Mouse (Mus musculus) bone marrow, adult 2 months (tissue): Measurements from ENCODE around the gene Ccdc117. TPM values are rescaled to one million over a fixed set of nuclear protein-coding genes. Genes with fewer than 3 reads are reported as not detected.

Experiments
- H3K27ac ChIP-seq: fragments of 200-500 bp; 2 replicates; pipeline ENCODE4 v1.5.1; 2012; ENCODE audit warnings: low read depth, mild to moderate bottlenecking, control low read depth, inconsistent platforms, low read length; ENCODE audit not compliant: control insufficient read depth, poor library complexity, insufficient read depth
- H3K4me1 ChIP-seq: fragments of 200-500 bp; 2 replicates; pipeline ENCODE4 v1.6.1; 2011; ENCODE audit warnings: low read length; ENCODE audit not compliant: control insufficient read depth, insufficient read depth
- H3K4me3 ChIP-seq: fragments of 200-500 bp; replicated peaks from 2 replicates; pipeline ENCODE3; 2011; ENCODE audit warnings: mild to moderate bottlenecking, low read depth, low read length, control low read depth; ENCODE audit not compliant: control insufficient read depth
- CTCF ChIP-seq: fragments of 200-500 bp; IDR thresholded peaks from 2 replicates; pipeline ENCODE4 v1.5.1; 2011; ENCODE audit warnings: low read length, control low read depth; ENCODE audit not compliant: control insufficient read depth, insufficient read depth
- POLR2A ChIP-seq: fragments of 200-500 bp; IDR thresholded peaks from 2 replicates; pipeline ENCODE4 v1.6.1; 2011; ENCODE audit warnings: low read depth, mild to moderate bottlenecking, control low read depth, low read length, borderline replicate concordance; ENCODE audit not compliant: control insufficient read depth
- WGBS: fragments of 180-500 bp; shearing (Covaris S2); methylation state at CpG from one replicate; pipeline ENCODE4 v1.1.7; 2018; 5-methylcytosine and 5-hydroxymethylcytosine counted together
- polyA plus RNA-seq: library from polyadenylated mRNA; stranded (reverse); fragments of >200 nt; gene quantifications from 2 replicates; pipeline ENCODE4 v1.2.4, GENCODE M21; 2011; ENCODE audit warnings: low replicate concordance; ENCODE audit not compliant: missing spikeins, insufficient read depth, insufficient read length

Gene Ccdc117
- polyA plus RNA-seq, 1 experiment: 9.5 TPM

- Histone ChIP-seq H3K4me1 (no peaks in the 10 kb centered on the region; the same call in 1 of the 2 replicates), H3K27ac (no peak overlapping the region), H3K4me3 (no peak overlapping the region)
- TF ChIP-seq POLR2A: no peak
- TF ChIP-seq CTCF: no peak
- WGBS: 87% methylated on average over 7 of the region's 7 CpGs
These were observed 15.2 kb downstream of the Ccdc117 start for GRCm38 (mm10) chr11:5526573-5527439.

DNA sequence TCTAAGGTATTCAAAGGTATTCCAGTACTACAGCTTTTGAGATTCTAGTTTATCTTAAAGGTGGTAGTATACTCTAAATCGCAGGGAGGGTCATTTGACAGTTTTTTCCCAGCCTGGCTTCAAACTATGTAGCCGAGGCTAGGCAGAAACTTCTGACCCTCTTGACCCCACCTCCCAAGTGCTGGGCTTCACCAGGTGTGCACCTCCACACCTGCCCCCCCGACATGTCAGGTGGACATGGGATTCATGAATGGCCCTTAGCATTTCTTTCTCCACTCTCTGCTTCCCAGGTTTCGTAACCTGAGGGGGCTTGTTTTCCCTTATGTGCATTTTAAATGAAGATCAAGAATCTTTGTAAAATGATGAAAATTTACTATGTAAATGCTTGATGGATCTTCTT is 16.6 kb downstream of the Ccdc117 start:
- WGBS: 79% methylated on average over 4 of the region's 4 CpGs
- H3K4me3 ChIP-seq: no peak overlapping the region
- no peak overlapping the region for H3K27ac ChIP-seq
- TF ChIP-seq CTCF (no peak), POLR2A (no peak)
- H3K4me1 ChIP-seq: no peaks in the 10 kb centered on the region; the same call in 1 of the 2 replicates

DNA sequence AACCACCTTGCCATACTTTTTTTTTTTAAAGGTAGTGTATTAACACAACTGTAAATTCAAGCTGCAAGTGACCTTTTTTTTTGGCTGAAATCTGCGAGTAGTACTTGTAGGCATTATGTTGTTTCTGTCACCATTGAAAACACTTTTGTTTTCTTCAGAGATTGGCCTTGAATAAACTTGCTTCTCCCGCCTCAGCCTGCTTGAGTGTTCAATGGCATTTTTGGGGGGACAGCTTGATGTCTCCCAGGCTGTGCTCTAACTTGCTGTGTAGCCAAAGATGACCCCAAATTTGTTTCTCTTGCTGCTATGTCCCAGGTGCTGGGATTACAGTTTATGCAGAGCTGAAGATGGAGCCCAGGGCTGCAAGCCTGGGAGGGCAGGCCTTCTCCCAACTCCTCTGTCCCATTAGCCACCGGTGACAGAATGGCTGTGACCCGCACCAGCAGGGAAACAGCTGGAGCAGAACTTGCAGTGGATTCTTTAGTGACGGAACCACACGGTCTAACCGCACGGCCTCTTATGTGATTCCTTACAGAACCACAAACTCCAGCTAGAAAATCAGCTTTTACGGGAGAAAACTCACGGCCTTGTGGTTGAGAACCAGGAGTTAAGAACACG is 19.1 kb downstream of the Ccdc117 start:
- Histone ChIP-seq H3K4me1 (no peaks in the 10 kb centered on the region; the same call in 1 of the 2 replicates), H3K4me3 (no peak overlapping the region), H3K27ac (no peak overlapping the region)
- TF ChIP-seq POLR2A: no peak
- TF ChIP-seq CTCF: no peak
- WGBS: 82% methylated on average over 11 of the region's 11 CpGs

DNA sequence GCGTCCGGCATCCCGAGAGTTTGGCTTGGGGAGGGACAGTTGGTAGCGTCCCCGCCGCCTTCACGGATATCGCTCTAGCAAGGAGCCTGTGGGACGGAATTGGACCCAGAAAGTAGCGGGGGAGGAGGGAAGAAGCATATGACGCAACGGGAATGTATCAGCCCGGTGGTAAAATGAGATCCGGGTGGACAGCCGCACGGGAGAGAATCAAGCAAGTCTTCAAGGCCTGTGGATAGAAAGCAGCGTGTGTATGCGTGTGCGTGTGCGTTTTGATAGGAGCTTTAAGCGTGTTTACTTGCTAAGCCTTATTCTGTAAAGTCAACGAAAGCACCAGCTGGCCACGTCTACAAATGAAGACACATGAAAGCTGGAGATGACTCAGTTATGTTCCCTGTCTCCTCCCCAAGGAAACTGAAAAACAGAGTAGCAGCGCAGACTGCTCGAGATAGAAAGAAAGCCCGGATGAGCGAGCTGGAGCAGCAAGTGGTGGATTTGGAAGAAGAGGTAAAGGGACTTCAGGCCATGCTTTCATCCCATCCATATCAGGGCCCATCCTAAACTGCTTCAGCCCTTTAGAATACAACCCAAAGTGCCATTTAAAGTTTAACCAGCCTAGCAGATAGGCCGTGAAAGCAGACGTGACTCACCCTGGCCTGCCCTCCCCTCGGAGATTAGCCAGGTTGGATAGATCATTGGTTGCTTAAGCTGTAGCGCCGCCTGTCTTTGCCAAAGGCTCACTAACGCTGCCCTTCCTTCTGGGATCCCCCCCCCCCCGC is 20.3 kb downstream of the Ccdc117 start:
- Histone ChIP-seq H3K27ac (peak overlapping the region; percentile 94), H3K4me1 (no peaks in the 10 kb centered on the region; the same call in 1 of the 2 replicates), H3K4me3 (peak overlapping the region; percentile 93)
- WGBS: under 1% methylated on average over 34 of the region's 34 CpGs
- peak; percentile 72 for TF ChIP-seq CTCF
- no peak for TF ChIP-seq POLR2A

DNA sequence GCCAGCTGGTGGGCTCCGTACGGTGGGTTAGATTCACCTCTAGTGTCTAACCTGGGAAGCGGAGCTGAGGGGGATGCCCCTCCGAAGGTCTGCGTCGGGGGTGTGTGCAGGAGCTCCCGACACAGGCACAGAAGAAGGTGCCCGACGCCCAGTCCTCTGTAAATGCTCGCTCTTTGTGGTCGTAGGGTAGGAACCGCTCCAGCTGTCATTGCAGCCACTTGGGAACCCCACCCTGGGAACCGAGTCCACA is 20.8 kb downstream of the Ccdc117 start:
- TF ChIP-seq POLR2A: no peak
- TF ChIP-seq CTCF: no peak
- H3K4me3 ChIP-seq: peak overlapping the region; percentile 93
- WGBS: under 1% methylated on average over 13 of the region's 13 CpGs
- no peaks in the 10 kb centered on the region; the same call in 1 of the 2 replicates for H3K4me1 ChIP-seq
- H3K27ac ChIP-seq: peak overlapping the region; percentile 94

- TF ChIP-seq CTCF: no peak
- TF ChIP-seq POLR2A: peak; percentile 82
- Histone ChIP-seq H3K27ac (peak within 1 kb of the TSS; percentile 94), H3K4me1 (no peaks in the 10 kb centered on the region; the same call in 1 of the 2 replicates), H3K4me3 (peak within 1 kb of the TSS; percentile 93)
- WGBS: under 1% methylated on average over 72 of the region's 72 CpGs
These were observed 21.3 kb downstream of the Ccdc117 start, which contains the start of gene Xbp1 for GRCm38 (mm10) chr11:5520412-5521265. TSS of gene Xbp1 (plus strand) at chr11:5520659.

DNA sequence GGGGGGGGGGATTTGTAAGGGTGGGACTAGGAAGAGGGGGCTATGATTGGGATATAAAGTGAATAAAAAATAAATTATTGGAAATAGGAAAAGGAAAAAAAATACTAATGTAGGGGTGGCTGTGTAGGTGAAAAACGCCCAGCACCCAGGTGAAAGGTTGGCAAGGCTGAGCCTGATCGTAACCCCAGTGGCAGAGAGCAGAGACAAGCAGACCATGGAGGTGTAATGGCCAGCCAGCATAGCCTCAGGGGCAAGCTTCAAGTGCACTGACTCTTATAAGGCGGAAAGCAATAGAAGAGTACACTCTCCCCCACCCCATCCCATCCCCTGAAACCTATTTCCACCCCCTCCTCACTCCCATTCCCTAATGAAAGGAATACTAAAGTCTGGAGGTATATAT is 22.3 kb downstream of the Ccdc117 start:
- Histone ChIP-seq H3K4me3 (no peak overlapping the region), H3K27ac (no peak overlapping the region), H3K4me1 (no peaks in the 10 kb centered on the region; the same call in 1 of the 2 replicates)
- WGBS: 75% methylated on average over 3 of the region's 3 CpGs
- TF ChIP-seq POLR2A (no peak), CTCF (no peak)

DNA sequence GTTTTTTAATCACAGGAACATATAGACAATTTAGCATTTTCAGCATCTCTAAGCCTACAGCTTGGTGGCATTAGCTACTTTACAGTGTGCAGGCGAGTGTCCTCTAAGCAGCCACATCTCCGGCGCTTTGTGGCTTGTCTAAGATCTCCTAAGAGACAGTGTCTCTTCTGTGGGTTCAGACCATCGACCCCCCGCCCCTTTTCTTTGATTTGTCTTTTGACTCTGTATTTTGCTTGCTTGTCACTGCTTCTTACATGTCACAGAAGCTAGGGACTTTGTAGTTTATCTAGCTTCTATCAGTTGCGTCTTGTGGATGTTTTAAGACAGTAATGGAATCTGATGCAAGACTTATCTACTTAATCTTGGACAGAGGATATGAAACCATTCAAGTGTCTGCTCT is 24.6 kb downstream of the Ccdc117 start:
- WGBS: 67% methylated on average over 6 of the region's 6 CpGs
- TF ChIP-seq POLR2A: no peak
- peaks cover under 1% of the 10 kb centered on the region; the same call in 1 of the 2 replicates for H3K4me1 ChIP-seq
- no peak overlapping the region for H3K4me3 ChIP-seq
- no peak overlapping the region for H3K27ac ChIP-seq
